Mouse (Mus musculus): ENCODE results near the gene Tnik. TPM values are rescaled to one million over a fixed set of nuclear protein-coding genes. Genes with fewer than 3 reads are reported as not detected.

Gene Tnik
- polyA plus RNA-seq, 1 experiment from 2014 or later = 7.1 TPM

- Histone ChIP-seq H3K4me2 (no peak overlapping the region), H3K4me1 (no peaks in the 10 kb centered on the region), H3K36me3 (no peaks in the 10 kb centered on the region), H3K9ac (no peak overlapping the region), H3K27ac (no peak overlapping the region), H3K9me3 (no peaks in the 10 kb centered on the region), H3K27me3 (no peaks in the 10 kb centered on the region), H3K4me3 (no peak overlapping the region)
- WGBS = 81% methylated on average over 2 of the region's 2 CpGs
- ATAC-seq (ENCODE audit: insufficient number of reproducible peaks, low FRiP score, low TSS enrichment, low read depth) = no peak
Measured at GRCm38 (mm10) chr3:28685510-28685909, 422.5 kb downstream of the Tnik start.

DNA sequence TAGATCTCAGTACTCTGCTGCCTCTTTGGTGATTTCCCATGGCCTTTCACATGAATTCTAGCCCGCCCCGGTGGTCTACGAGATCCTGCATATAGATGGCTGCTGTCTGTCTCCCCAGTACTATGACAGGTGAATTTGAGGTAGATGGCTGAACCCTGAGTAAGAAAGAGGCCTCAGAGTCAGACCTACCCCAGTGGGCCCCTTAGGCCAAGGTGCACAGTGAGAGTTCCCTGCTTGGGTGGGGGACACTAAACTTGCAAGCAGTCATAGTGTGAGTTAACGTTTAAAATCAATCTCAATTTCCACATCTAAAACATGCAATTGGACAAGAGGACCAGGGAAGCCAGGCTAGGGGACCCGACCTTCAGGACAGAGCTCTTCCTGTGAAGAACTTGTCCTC is 431.8 kb downstream of the Tnik start:
- Histone ChIP-seq H3K9ac (no peak overlapping the region), H3K4me3 (no peak overlapping the region), H3K4me2 (no peak overlapping the region), H3K27ac (no peak overlapping the region), H3K36me3 (no peaks in the 10 kb centered on the region), H3K4me1 (0 out of 2 replicates have a peak, but pooled peaks cover 2% of the 10 kb centered on the region), H3K9me3 (no peaks in the 10 kb centered on the region), H3K27me3 (no peaks in the 10 kb centered on the region)
- no peak for ATAC-seq (ENCODE audit: insufficient number of reproducible peaks, low FRiP score, low TSS enrichment, low read depth)
- 91% methylated on average over 5 of the region's 5 CpGs for whole genome bisulfite sequencing

GRCm38 (mm10) chr3:28695608-28696007 is 432.6 kb downstream of the Tnik start:
- H3K9ac ChIP-seq = no peak overlapping the region
- H3K36me3 ChIP-seq = no peaks in the 10 kb centered on the region
- no peak overlapping the region for H3K4me3 ChIP-seq
- 0 out of 2 replicates have a peak, but pooled peaks cover 2% of the 10 kb centered on the region for H3K4me1 ChIP-seq
- no peaks in the 10 kb centered on the region for H3K9me3 ChIP-seq
- no peak overlapping the region for H3K4me2 ChIP-seq
- H3K27ac ChIP-seq = no peak overlapping the region
- 65% methylated on average over 13 of the region's 13 CpGs for WGBS
- ATAC-seq (ENCODE audit: insufficient number of reproducible peaks, low FRiP score, low TSS enrichment, low read depth) = no peak
- no peaks in the 10 kb centered on the region for H3K27me3 ChIP-seq

- H3K4me1 ChIP-seq = 0 out of 2 replicates have a peak, but pooled peaks cover 2% of the 10 kb centered on the region
- H3K4me3 ChIP-seq = no peak overlapping the region
- H3K4me2 ChIP-seq = no peak overlapping the region
- no peak overlapping the region for H3K27ac ChIP-seq
- H3K9me3 ChIP-seq = no peaks in the 10 kb centered on the region
- ATAC-seq (ENCODE audit: insufficient number of reproducible peaks, low FRiP score, low TSS enrichment, low read depth) = no peak
- H3K27me3 ChIP-seq = no peaks in the 10 kb centered on the region
- no peak overlapping the region for H3K9ac ChIP-seq
- H3K36me3 ChIP-seq = no peaks in the 10 kb centered on the region
- 68% methylated on average over 9 of the region's 10 CpGs for whole genome bisulfite sequencing
Measured at GRCm38 (mm10) chr3:28696162-28696561, 433.1 kb downstream of the Tnik start.

- Histone ChIP-seq H3K36me3 (no peaks in the 10 kb centered on the region), H3K4me1 (0 out of 2 replicates have a peak, but pooled peaks cover 2% of the 10 kb centered on the region), H3K4me2 (no peak within 1 kb of the TSS), H3K9ac (no peak within 1 kb of the TSS), H3K9me3 (no peaks in the 10 kb centered on the region), H3K27ac (no peak within 1 kb of the TSS), H3K27me3 (no peaks in the 10 kb centered on the region), H3K4me3 (no peak within 1 kb of the TSS)
- WGBS = 90% methylated on average over 2 of the region's 2 CpGs
- ATAC-seq (ENCODE audit: insufficient number of reproducible peaks, low FRiP score, low TSS enrichment, low read depth) = no peak
Measured at GRCm38 (mm10) chr3:28697797-28698196, 434.8 kb downstream of the Tnik start, which contains the start of gene Slc2a2. TSS of gene Slc2a2 (plus strand) at chr3:28697903.

- WGBS = 76% methylated on average over 4 of the region's 4 CpGs
- H3K4me3 ChIP-seq = no peak overlapping the region
- H3K4me1 ChIP-seq = 0 out of 2 replicates have a peak, but pooled peaks cover 2% of the 10 kb centered on the region
- no peak for ATAC-seq (ENCODE audit: insufficient number of reproducible peaks, low FRiP score, low TSS enrichment, low read depth)
- no peak overlapping the region for H3K9ac ChIP-seq
- H3K27ac ChIP-seq = no peak overlapping the region
- no peak overlapping the region for H3K4me2 ChIP-seq
- H3K36me3 ChIP-seq = no peaks in the 10 kb centered on the region
- no peaks in the 10 kb centered on the region for H3K27me3 ChIP-seq
- no peaks in the 10 kb centered on the region for H3K9me3 ChIP-seq
Measured at GRCm38 (mm10) chr3:28699601-28700000, 436.6 kb downstream of the Tnik start.

- Histone ChIP-seq H3K9me3 (no peaks in the 10 kb centered on the region), H3K27ac (no peak overlapping the region), H3K4me2 (no peak overlapping the region), H3K36me3 (no peaks in the 10 kb centered on the region), H3K9ac (no peak overlapping the region), H3K4me3 (no peak overlapping the region), H3K4me1 (no peaks in the 10 kb centered on the region), H3K27me3 (no peaks in the 10 kb centered on the region)
- ATAC-seq (ENCODE audit: insufficient number of reproducible peaks, low FRiP score, low TSS enrichment, low read depth) = no peak
- WGBS = 65% methylated on average over 10 of the region's 10 CpGs
Measured at GRCm38 (mm10) chr3:28705522-28706137, 442.6 kb downstream of the Tnik start.

DNA sequence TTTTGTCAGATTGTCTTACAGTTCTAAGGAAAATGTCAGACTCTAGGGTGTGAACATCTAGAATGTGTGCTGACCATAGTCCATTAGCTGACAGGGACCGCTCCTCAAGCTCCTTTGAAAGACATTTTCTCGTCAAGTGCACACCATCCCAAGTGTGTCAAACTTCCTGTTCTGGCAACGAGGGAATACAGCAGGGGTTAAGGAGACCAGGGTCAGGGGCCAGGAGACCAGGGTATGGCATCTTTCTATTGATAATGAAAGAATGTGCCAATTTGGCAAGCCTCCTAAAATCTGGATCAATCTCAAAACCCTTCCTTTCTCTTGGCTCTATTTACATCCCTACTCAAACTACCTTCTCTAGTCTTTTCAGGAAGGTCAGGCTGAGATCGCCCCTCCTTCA is 443.7 kb downstream of the Tnik start:
- 77% methylated on average over 4 of the region's 4 CpGs for WGBS
- no peak overlapping the region for H3K4me3 ChIP-seq
- no peaks in the 10 kb centered on the region for H3K4me1 ChIP-seq
- ATAC-seq (ENCODE audit: insufficient number of reproducible peaks, low FRiP score, low TSS enrichment, low read depth) = no peak
- no peaks in the 10 kb centered on the region for H3K27me3 ChIP-seq
- no peak overlapping the region for H3K9ac ChIP-seq
- H3K27ac ChIP-seq = no peak overlapping the region
- no peaks in the 10 kb centered on the region for H3K9me3 ChIP-seq
- no peaks in the 10 kb centered on the region for H3K36me3 ChIP-seq
- no peak overlapping the region for H3K4me2 ChIP-seq

GRCm38 (mm10) chr3:28709740-28710139 is 446.7 kb downstream of the Tnik start:
- Histone ChIP-seq H3K9me3 (no peaks in the 10 kb centered on the region), H3K4me2 (no peak overlapping the region), H3K36me3 (no peaks in the 10 kb centered on the region), H3K27ac (no peak overlapping the region), H3K4me3 (no peak overlapping the region), H3K4me1 (no peaks in the 10 kb centered on the region), H3K9ac (no peak overlapping the region), H3K27me3 (no peaks in the 10 kb centered on the region)
- no peak for ATAC-seq (ENCODE audit: insufficient number of reproducible peaks, low FRiP score, low TSS enrichment, low read depth)
- WGBS = 79% methylated on average over 1 of the region's 1 CpGs

- no peaks in the 10 kb centered on the region for H3K9me3 ChIP-seq
- WGBS = 82% methylated on average over 7 of the region's 7 CpGs
Measured at GRCm38 (mm10) chr3:28713913-28714698, 451.1 kb downstream of the Tnik start.

GRCm38 (mm10) chr3:28718521-28718920 is 455.5 kb downstream of the Tnik start:
- H3K9ac ChIP-seq = no peak overlapping the region
- H3K4me1 ChIP-seq = no peaks in the 10 kb centered on the region
- H3K9me3 ChIP-seq = no peaks in the 10 kb centered on the region
- H3K4me2 ChIP-seq = no peak overlapping the region
- H3K27me3 ChIP-seq = no peaks in the 10 kb centered on the region
- no peak overlapping the region for H3K4me3 ChIP-seq
- H3K36me3 ChIP-seq = no peaks in the 10 kb centered on the region
- no peak overlapping the region for H3K27ac ChIP-seq
- ATAC-seq (ENCODE audit: insufficient number of reproducible peaks, low FRiP score, low TSS enrichment, low read depth) = no peak
- 47% methylated on average over 2 of the region's 2 CpGs for WGBS

More at GRCm38 (mm10) chr3:28713913-28714698, 451.1 kb downstream of the Tnik start:
- ATAC-seq (ENCODE audit: insufficient number of reproducible peaks, low FRiP score, low TSS enrichment, low read depth) = no peak
- H3K36me3 ChIP-seq = no peaks in the 10 kb centered on the region
- no peak overlapping the region for H3K9ac ChIP-seq
- no peaks in the 10 kb centered on the region for H3K27me3 ChIP-seq
- no peaks in the 10 kb centered on the region for H3K4me1 ChIP-seq
- no peak overlapping the region for H3K4me2 ChIP-seq
- no peak overlapping the region for H3K27ac ChIP-seq
- H3K4me3 ChIP-seq = no peak overlapping the region

DNA sequence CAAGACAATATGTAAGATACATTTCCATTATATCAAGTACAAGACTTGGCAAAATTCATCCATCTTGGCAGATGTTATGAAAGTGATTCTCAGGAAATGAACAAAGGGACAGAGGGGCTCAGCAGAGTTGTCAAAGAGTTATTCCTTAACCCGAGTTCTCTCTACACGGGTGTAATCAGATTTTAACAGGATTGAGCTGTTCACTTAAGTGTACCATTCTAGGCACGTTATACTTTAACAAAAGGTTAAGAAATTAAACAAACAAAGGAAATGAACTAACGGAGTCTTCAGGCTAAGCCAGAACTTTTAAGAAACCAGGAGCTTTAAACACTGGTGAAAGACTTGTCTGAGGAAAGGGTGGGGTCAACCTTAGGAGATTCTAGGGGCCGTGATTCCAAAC is 458.2 kb downstream of the Tnik start:
- ATAC-seq (ENCODE audit: insufficient number of reproducible peaks, low FRiP score, low TSS enrichment, low read depth) = no peak
- H3K9ac ChIP-seq = no peak overlapping the region
- no peaks in the 10 kb centered on the region for H3K27me3 ChIP-seq
- 72% methylated on average over 5 of the region's 5 CpGs for WGBS
- H3K4me3 ChIP-seq = no peak overlapping the region
- no peaks in the 10 kb centered on the region for H3K9me3 ChIP-seq
- H3K36me3 ChIP-seq = no peaks in the 10 kb centered on the region
- H3K4me2 ChIP-seq = no peak overlapping the region
- H3K4me1 ChIP-seq = no peaks in the 10 kb centered on the region
- no peak overlapping the region for H3K27ac ChIP-seq

All from limb, embryonic 15.5 days (tissue).